Mouse (Mus musculus): ENCODE results near the gene Gsn.
A peak's percentile ranks its signal among the peaks of the same experiment; 100 is the strongest.

Gene Gsn

GRCm38 (mm10) chr2:35255885-35256833 lies at the start of gene Gsn:
Gsn (plus strand) TSS chr2:35256380.
- DNase-seq (ENCODE audit: low spot score in 2 of 2): peak; percentile 57 to 75

- DNase-seq (ENCODE audit: low spot score in 2 of 2): no peak
Observed at GRCm38 (mm10) chr2:35206761-35207160, 49.4 kb upstream of the Gsn start.

- DNase-seq (ENCODE audit: low spot score in 2 of 2): no peak
Observed at GRCm38 (mm10) chr2:35208054-35208453, 48.1 kb upstream of the Gsn start.

GRCm38 (mm10) chr2:35208931-35209665 lies 47.1 kb upstream of the Gsn start:
- no peak for DNase-seq (ENCODE audit: low spot score in 2 of 2)

- DNase-seq (ENCODE audit: low spot score in 2 of 2): no peak
Observed at GRCm38 (mm10) chr2:35211681-35212080, 44.5 kb upstream of the Gsn start.

GRCm38 (mm10) chr2:35213345-35213910 lies 42.8 kb upstream of the Gsn start:
- DNase-seq (ENCODE audit: low spot score in 2 of 2): no peak

GRCm38 (mm10) chr2:35214881-35215358 lies 41.3 kb upstream of the Gsn start:
- DNase-seq (ENCODE audit: low spot score in 2 of 2): peak; percentile 81 to 86

GRCm38 (mm10) chr2:35215363-35215762 lies 40.8 kb upstream of the Gsn start:
- peak; percentile 45 to 53 for DNase-seq (ENCODE audit: low spot score in 2 of 2)

- DNase-seq (ENCODE audit: low spot score in 2 of 2): no peak
Observed at GRCm38 (mm10) chr2:35216701-35217100, 39.5 kb upstream of the Gsn start.

GRCm38 (mm10) chr2:35218736-35219135 lies 37.4 kb upstream of the Gsn start:
- no peak for DNase-seq (ENCODE audit: low spot score in 2 of 2)

GRCm38 (mm10) chr2:35222822-35223391 lies 33.3 kb upstream of the Gsn start:
- no peak for DNase-seq (ENCODE audit: low spot score in 2 of 2)

- no peak for DNase-seq (ENCODE audit: low spot score in 2 of 2)
Observed at GRCm38 (mm10) chr2:35224285-35224684, 31.9 kb upstream of the Gsn start.

GRCm38 (mm10) chr2:35228145-35228544 lies 28.0 kb upstream of the Gsn start:
- no peak for DNase-seq (ENCODE audit: low spot score in 2 of 2)

DNA sequence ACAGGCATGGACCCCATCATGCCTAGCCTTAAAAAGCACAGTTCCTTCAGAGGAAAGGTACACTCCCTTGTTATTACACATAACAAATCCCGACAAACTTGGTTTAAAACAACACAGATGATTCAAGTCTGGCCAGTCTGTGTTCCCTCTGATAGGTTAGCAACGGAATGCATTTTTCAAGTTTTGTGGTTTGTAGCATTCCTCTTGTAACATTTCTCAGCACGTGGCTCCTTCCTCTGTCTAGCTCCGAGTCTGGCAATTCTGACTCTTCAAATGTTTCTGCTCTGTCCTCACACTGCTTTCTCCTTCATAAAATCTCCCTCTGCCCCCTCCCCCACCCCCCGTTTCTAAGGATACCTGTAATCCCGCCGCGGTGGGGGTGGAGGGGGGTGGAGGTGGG lies 26.0 kb upstream of the Gsn start:
- DNase-seq (ENCODE audit: low spot score in 2 of 2): no peak

- DNase-seq (ENCODE audit: low spot score in 2 of 2): peak in 1 of 2 experiments; percentile 37
Observed at GRCm38 (mm10) chr2:35231871-35232270, 24.3 kb upstream of the Gsn start.

DNA sequence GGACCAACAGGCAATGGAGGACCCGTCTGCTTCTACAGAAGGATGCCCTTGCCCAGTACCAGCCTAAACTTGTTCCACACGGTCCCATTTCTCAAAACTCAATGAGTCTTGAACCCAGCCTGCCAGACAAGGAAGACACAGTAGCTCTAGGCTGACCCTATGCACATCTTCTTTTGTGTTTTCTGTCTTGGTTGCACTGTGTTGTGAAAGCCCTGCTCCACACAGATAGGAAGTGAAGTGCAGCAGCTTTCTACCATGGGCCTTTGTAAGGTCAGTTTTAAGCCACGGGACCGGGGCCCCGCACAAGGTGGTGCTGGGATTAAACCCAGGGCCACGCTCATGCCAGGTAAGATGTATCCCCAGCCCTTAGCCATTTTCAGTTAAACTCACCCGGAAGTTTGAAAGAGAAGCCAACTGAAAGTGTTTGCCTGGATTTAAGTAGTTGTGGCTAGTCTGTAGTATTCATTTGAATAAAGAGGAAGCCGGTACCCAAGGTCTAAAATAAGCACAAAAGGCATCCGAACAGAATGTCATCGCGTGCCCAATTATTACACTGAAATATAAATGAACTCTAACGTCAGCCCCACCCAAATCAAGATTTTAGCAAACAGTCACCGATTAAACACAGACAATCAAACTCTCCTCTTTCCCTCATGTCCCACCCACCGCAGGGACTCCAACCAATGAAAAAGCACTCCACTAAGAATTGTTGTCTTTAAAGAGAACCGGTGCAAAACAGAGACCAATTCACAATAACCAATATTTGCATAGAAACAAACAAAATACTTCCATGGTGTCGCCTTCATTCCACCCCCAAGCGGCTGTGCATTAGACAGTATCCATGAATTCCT lies 23.4 kb upstream of the Gsn start:
- no peak for DNase-seq (ENCODE audit: low spot score in 2 of 2)

- DNase-seq (ENCODE audit: low spot score in 2 of 2): no peak
Observed at GRCm38 (mm10) chr2:35233898-35234297, 22.3 kb upstream of the Gsn start.

DNA sequence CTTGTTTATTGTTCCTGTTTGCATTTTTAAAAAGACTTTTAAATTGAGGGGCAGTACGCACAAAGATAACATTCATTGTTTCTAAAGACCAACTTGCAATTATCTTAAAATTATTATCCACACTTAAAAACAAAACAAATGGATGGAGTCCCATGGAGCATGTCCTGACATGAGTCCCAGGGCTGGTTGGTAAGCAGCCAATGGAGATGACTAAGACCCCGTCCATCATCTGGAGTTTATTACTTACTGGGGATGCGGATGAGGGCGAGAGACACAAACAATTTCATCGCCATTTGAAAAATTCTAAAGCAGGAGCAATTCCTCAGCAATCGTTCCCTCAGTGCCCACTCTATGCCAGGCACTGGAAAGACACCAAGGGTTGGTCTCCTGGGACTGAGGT lies 21.2 kb upstream of the Gsn start:
- no peak for DNase-seq (ENCODE audit: low spot score in 2 of 2)

DNA sequence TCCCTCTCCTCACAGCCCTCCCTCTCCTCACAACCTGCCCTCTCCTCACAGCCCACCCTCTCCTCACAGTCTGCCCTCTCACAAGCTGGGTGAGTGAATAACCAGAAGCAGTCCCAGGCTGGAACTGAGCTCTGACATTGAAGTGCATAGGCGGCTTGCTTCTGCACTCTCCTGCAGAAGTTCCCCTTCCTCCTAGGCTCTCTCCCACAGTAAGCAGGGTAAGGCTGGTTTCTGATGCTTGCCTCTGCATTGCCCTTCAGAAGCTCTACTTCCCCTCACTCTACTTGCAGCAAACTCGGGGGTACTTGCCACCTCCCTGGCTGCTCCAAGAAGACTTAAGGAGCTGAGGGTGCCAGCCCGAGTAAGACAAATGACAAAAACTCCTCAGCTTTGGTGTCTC lies 11.9 kb upstream of the Gsn start:
- no peak for DNase-seq (ENCODE audit: low spot score in 2 of 2)

DNA sequence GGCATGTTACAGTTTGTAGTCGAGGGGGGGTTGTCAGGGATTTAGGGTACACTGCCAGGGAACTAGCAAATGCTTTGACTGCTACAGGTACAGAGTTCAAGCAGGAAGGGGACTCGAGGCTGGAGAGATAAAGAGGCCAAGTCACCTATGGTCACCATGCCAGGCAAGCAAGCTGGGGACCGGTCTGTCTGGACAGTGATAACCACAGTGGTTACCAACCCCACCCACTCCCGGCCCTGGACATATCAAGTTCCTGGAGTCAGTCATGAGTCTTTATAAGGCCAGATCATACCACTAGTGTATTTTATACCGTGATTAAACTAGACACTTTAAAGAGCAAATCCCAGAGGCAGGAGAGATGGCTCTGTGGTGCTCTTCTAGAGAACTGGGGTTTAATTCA lies 8.4 kb upstream of the Gsn start:
- no peak for DNase-seq (ENCODE audit: low spot score in 2 of 2)

DNA sequence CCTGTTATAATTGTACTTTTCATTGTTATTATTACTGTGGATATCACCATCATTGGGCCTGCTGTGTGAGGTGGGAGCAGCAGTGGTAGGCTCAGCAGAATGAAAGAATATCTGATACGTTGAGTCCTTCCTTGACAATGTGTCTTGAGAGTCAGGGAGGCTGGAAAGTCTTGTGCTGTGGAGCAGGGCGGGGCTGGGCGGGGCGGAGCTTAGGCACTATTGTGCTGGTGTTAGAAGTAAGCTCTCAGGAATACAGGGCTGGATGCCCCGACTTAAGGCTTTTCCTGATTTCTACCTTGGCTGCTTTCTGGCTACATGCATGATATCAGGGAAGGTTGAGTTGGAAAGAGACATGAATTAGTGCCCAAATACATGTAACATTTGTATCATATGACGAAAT lies 3.4 kb upstream of the Gsn start:
- no peak for DNase-seq (ENCODE audit: low spot score in 2 of 2)

Data from right cerebral cortex, postnatal 10 days (tissue).